Mouse (Mus musculus) ES-E14 (cell line): Measurements from ENCODE around the gene Zfp526.

Source experiments
- HCFC1 ChIP-seq: IDR thresholded peaks from 2 replicates; pipeline ENCODE4 v1.6.1; 2012; ENCODE audit warnings: low read length, inconsistent platforms, borderline replicate concordance; ENCODE audit not compliant: insufficient read depth
- ZNF384 ChIP-seq: IDR thresholded peaks from 2 replicates; pipeline ENCODE4 v1.6.1; 2012; ENCODE audit warnings: low read depth, low read length, inconsistent platforms

DNA sequence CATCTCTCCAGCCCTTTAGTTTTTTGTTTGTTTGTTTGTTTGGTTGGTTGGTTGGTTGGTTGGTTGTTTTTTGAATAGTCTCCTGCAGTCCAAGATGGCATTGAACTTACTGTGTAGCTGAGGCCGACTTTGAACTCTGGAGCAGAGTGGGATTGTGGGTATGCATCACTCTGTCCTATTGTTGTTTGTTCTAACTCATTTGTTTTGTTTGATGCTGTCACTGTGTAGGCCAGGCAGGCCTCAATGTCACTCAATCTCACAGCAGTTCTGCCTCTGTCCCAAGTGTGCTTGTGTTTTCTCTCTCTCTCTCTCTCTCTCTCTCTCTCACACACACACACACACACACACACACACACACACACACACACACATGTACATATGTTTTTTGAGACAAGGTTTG lies 40.7 kb downstream of the Zfp526 start:
- TF ChIP-seq ZNF384 (no peak), HCFC1 (no peak)
